Mouse (Mus musculus) megakaryocyte-erythroid progenitor cell, adult 5-6 weeks (primary cell): ENCODE data around the gene Rpl13. TPM values are rescaled to one million over a fixed set of nuclear protein-coding genes. Genes with fewer than 3 reads are reported as not detected.
"Not testable (repeated sequence)": the region's sequence is repeated elsewhere in the genome, so short reads cannot be mapped to it uniquely, and the experiment has no call there.

ENCODE experiments used
- ATAC-seq: replicated peaks from 2 replicates; pipeline ENCODE4 v1.8.0; 2016; ENCODE audit warnings: mild to moderate bottlenecking, inconsistent platforms; ENCODE audit not compliant: severe bottlenecking, poor library complexity, low FRiP score, low TSS enrichment
- total RNA-seq, 2 experiments: library from RNA; stranded (forward) in 1 of 2; stranded (reverse) in 1 of 2; fragments of 200-1000, 215-1000 nt in 1 of 2; fragments of >200 nt in 1 of 2; fragmentation: Nextera tagmentation in 1 of 2; gene quantifications; 2 replicates each; pipeline ENCODE4 v1.2.3; 2014 to 2017

Rpl13 gene
- total RNA-seq (2014; fragmentation: Nextera tagmentation) = 2,414 and 2,637 TPM in 2 replicates
- total RNA-seq (2017) = 3,345 and 3,531 TPM in 2 replicates

GRCm38 (mm10) chr8:123101735-123102685, at the start of gene Rpl13:
TSS of gene Rpl13 (plus strand) at chr8:123102350.
- ATAC-seq = peak; percentile 88

- no peak for ATAC-seq
Observed at GRCm38 (mm10) chr8:123062721-123063120, 39.4 kb upstream of the Rpl13 start, which contains the start of gene Spg7. TSS of gene Spg7 (plus strand) at chr8:123062942.

GRCm38 (mm10) chr8:123064072-123064471, 38.1 kb upstream of the Rpl13 start:
- no peak for ATAC-seq

- ATAC-seq = 0 out of 2 replicates have a peak, but pooled peaks have one; percentile 20
Observed at GRCm38 (mm10) chr8:123064809-123065213, 37.3 kb upstream of the Rpl13 start.

GRCm38 (mm10) chr8:123065214-123066100, 36.7 kb upstream of the Rpl13 start:
- peak; percentile 91 for ATAC-seq

GRCm38 (mm10) chr8:123066101-123066683, 36.0 kb upstream of the Rpl13 start:
- ATAC-seq = no peak

- peak; percentile 73; the same call in 1 of the 2 replicates for ATAC-seq
Observed at GRCm38 (mm10) chr8:123071176-123071575, 31.0 kb upstream of the Rpl13 start.

GRCm38 (mm10) chr8:123077213-123077612, 24.9 kb upstream of the Rpl13 start:
- peak; percentile 66 for ATAC-seq

GRCm38 (mm10) chr8:123082993-123083392, 19.2 kb upstream of the Rpl13 start:
- no peak for ATAC-seq

GRCm38 (mm10) chr8:123083610-123084009, 18.5 kb upstream of the Rpl13 start:
- ATAC-seq = no peak

GRCm38 (mm10) chr8:123087289-123087688, 14.9 kb upstream of the Rpl13 start:
- ATAC-seq = no peak

- no peak for ATAC-seq
Observed at GRCm38 (mm10) chr8:123097216-123097615, 4.9 kb upstream of the Rpl13 start.

GRCm38 (mm10) chr8:123097786-123098584, 4.2 kb upstream of the Rpl13 start:
- no peak for ATAC-seq

GRCm38 (mm10) chr8:123100288-123100687, 1.9 kb upstream of the Rpl13 start:
- ATAC-seq = no peak

- no peak for ATAC-seq
Observed at GRCm38 (mm10) chr8:123101244-123101643, 906 bp upstream of the Rpl13 start.

- not testable (repeated sequence) for ATAC-seq
Observed at GRCm38 (mm10) chr8:123102855-123103254, 705 bp downstream of the Rpl13 start.

GRCm38 (mm10) chr8:123103285-123103684, 1.1 kb downstream of the Rpl13 start:
- ATAC-seq = no peak

- ATAC-seq = no peak
Observed at GRCm38 (mm10) chr8:123104046-123104767, 2.1 kb downstream of the Rpl13 start.
